Mouse (Mus musculus) hindbrain, embryonic 14.5 days (tissue): ENCODE results near the gene Chn2. TPM values are rescaled to one million over a fixed set of nuclear protein-coding genes. Genes with fewer than 3 reads are reported as not detected.

Experiments
- ATAC-seq: fragments of 200-750 bp; cut with Nextera tagmentation; 2 replicates; pipeline ENCODE4 v1.8.0; 2017; ENCODE audit warnings: moderate number of reproducible peaks, mild to moderate bottlenecking, moderate TSS enrichment, moderate library complexity; ENCODE audit not compliant: low FRiP score
- DNase-seq: peaks from one replicate; pipeline ENCODE4 v3.0.0-alpha.2; 2015; ENCODE audit warnings: low spot score
- H3K27ac ChIP-seq: fragments of 300-500 bp; sonication (generic); 2 replicates; pipeline ENCODE4 v1.5.1; 2014; ENCODE audit warnings: mild to moderate bottlenecking, moderate library complexity
- H3K27me3 ChIP-seq: fragments of 300-500 bp; sonication (generic); 2 replicates; pipeline ENCODE4 v1.6.1; 2014; ENCODE audit warnings: mild to moderate bottlenecking, low read length, mixed read lengths; ENCODE audit not compliant: control insufficient read depth, insufficient read depth
- H3K36me3 ChIP-seq: fragments of 300-500 bp; sonication (generic); replicated peaks from 2 replicates; pipeline ENCODE4 v1.6.1; 2014; ENCODE audit not compliant: control insufficient read depth, insufficient read depth
- H3K4me1 ChIP-seq: fragments of 300-500 bp; sonication (generic); replicated peaks from 2 replicates; pipeline ENCODE4 v1.6.1; 2014; ENCODE audit warnings: antibody characterized with exemption, low read length, mixed read lengths; ENCODE audit not compliant: control insufficient read depth, insufficient read depth
- H3K4me2 ChIP-seq: fragments of 300-500 bp; sonication (generic); replicated peaks from 2 replicates; pipeline ENCODE4 v1.6.1; 2014; ENCODE audit warnings: mild to moderate bottlenecking, moderate library complexity
- H3K4me3 ChIP-seq: fragments of 300-500 bp; sonication (generic); replicated peaks from 2 replicates; pipeline ENCODE4 v1.5.1; 2014; ENCODE audit warnings: mild to moderate bottlenecking, low read length
- H3K9ac ChIP-seq: fragments of 300-500 bp; sonication (generic); 2 replicates; pipeline ENCODE4 v1.6.1; 2014
- H3K9me3 ChIP-seq: fragments of 300-500 bp; sonication (generic); 2 replicates; pipeline ENCODE4 v1.6.1; 2016; ENCODE audit warnings: low read length; ENCODE audit not compliant: control insufficient read depth
- WGBS: fragments of 180-500 bp; shearing (Covaris S2); extraction: QIAGEN DNeasy Blood & Tissue Kit; methylation state at CpG from one replicate; pipeline ENCODE4 v1.1.7; 2014; 5-methylcytosine and 5-hydroxymethylcytosine counted together
- polyA plus RNA-seq: library from polyadenylated mRNA; unstranded; fragments of >200 nt; fragmentation: Nextera tagmentation; extraction: Ambion mirVana; gene quantifications from 2 replicates; pipeline ENCODE4 v1.2.1, GENCODE M21; 2014

Chn2 gene
- polyA plus RNA-seq, 1 experiment from 2014 or later, result 28.3 TPM

GRCm38 (mm10) chr6:54199516-54199915 lies 160.2 kb downstream of the Chn2 start:
- no peaks in the 10 kb centered on the region for H3K36me3 ChIP-seq
- no peak overlapping the region for H3K4me2 ChIP-seq
- H3K4me1 ChIP-seq, result peaks cover 6% of the 10 kb centered on the region; the same call in 1 of the 2 replicates
- no peak overlapping the region for H3K4me3 ChIP-seq
- WGBS, result 31% methylated on average over 4 of the region's 4 CpGs
- no peak overlapping the region for H3K9ac ChIP-seq
- DNase-seq, result no peak
- ATAC-seq, result no peak
- no peaks in the 10 kb centered on the region for H3K27me3 ChIP-seq
- H3K9me3 ChIP-seq, result no peaks in the 10 kb centered on the region
- H3K27ac ChIP-seq, result no peak overlapping the region

- no peaks in the 10 kb centered on the region for H3K27me3 ChIP-seq
- DNase-seq (no peak), ATAC-seq (no peak)
- no peak overlapping the region for H3K4me2 ChIP-seq
- H3K9ac ChIP-seq, result no peak overlapping the region
- 0 out of 2 replicates have a peak, but pooled peaks cover 5% of the 10 kb centered on the region for H3K4me1 ChIP-seq
- H3K9me3 ChIP-seq, result no peaks in the 10 kb centered on the region
- H3K36me3 ChIP-seq, result no peaks in the 10 kb centered on the region
- no peak overlapping the region for H3K27ac ChIP-seq
- H3K4me3 ChIP-seq, result no peak overlapping the region
- WGBS, result 52% methylated on average over 11 of the region's 11 CpGs
Observed at GRCm38 (mm10) chr6:54200031-54200722, 160.8 kb downstream of the Chn2 start.

GRCm38 (mm10) chr6:54202311-54203020 lies 163.1 kb downstream of the Chn2 start:
- Histone ChIP-seq H3K9me3 (no peaks in the 10 kb centered on the region), H3K4me2 (no peak overlapping the region), H3K4me1 (0 out of 2 replicates have a peak, but pooled peaks cover 5% of the 10 kb centered on the region), H3K27ac (no peak overlapping the region), H3K9ac (no peak overlapping the region), H3K4me3 (no peak overlapping the region), H3K36me3 (no peaks in the 10 kb centered on the region), H3K27me3 (no peaks in the 10 kb centered on the region)
- DNase-seq (no peak), ATAC-seq (no peak)
- WGBS, result 85% methylated on average over 7 of the region's 7 CpGs

DNA sequence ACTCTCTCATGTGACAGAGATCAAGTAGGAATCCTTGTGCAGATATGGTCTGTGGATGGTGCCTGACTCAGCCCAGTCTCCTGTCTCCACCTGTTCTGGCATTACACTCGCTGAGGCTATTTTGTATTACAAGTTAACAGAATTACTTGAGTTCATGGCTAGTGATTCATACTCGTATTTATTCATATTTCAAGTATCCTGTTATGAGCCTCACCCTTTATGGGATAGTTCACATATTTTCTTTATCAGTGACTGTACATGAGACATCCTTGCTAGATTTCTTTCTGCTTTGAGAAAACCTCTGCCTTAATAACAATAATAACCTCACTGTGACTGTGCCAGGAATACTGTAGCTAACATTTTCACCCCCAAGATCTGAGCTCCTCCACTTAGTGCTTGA lies 164.0 kb downstream of the Chn2 start:
- no peaks in the 10 kb centered on the region for H3K36me3 ChIP-seq
- no peak overlapping the region for H3K4me2 ChIP-seq
- no peak overlapping the region for H3K27ac ChIP-seq
- no peak overlapping the region for H3K9ac ChIP-seq
- DNase-seq (no peak), ATAC-seq (no peak)
- no peak overlapping the region for H3K4me3 ChIP-seq
- 91% methylated on average over 2 of the region's 2 CpGs for WGBS
- H3K4me1 ChIP-seq, result 0 out of 2 replicates have a peak, but pooled peaks cover 5% of the 10 kb centered on the region
- H3K9me3 ChIP-seq, result no peaks in the 10 kb centered on the region
- no peaks in the 10 kb centered on the region for H3K27me3 ChIP-seq

DNA sequence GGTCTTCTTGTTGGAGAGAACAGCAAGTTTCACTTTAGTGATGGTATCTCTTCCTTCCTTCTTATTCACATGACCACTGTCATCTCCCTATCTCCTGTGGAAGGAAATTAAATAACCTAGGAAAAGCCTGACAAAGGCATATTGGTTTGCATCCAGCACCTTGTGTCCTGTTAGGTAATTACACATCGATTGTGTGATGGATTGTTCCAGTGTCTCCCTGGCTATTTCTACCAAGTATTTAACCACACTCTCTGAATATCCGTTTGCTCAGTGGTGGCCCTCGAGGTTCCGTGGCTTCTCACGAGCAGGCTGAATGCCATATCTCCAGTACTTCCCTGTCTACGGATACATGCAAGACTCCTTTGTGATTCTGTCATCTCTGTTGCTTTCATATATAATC lies 164.6 kb downstream of the Chn2 start:
- no peak overlapping the region for H3K9ac ChIP-seq
- no peaks in the 10 kb centered on the region for H3K36me3 ChIP-seq
- 0 out of 2 replicates have a peak, but pooled peaks cover 5% of the 10 kb centered on the region for H3K4me1 ChIP-seq
- H3K4me2 ChIP-seq, result no peak overlapping the region
- ATAC-seq, result no peak
- no peak for DNase-seq
- H3K27ac ChIP-seq, result no peak overlapping the region
- no peaks in the 10 kb centered on the region for H3K9me3 ChIP-seq
- no peak overlapping the region for H3K4me3 ChIP-seq
- WGBS, result 91% methylated on average over 6 of the region's 6 CpGs
- H3K27me3 ChIP-seq, result no peaks in the 10 kb centered on the region

GRCm38 (mm10) chr6:54204931-54205330 lies 165.6 kb downstream of the Chn2 start:
- Histone ChIP-seq H3K9ac (no peak overlapping the region), H3K4me2 (no peak overlapping the region), H3K4me1 (0 out of 2 replicates have a peak, but pooled peaks cover 4% of the 10 kb centered on the region), H3K27ac (no peak overlapping the region), H3K4me3 (no peak overlapping the region), H3K36me3 (no peaks in the 10 kb centered on the region), H3K9me3 (no peaks in the 10 kb centered on the region), H3K27me3 (no peaks in the 10 kb centered on the region)
- WGBS, result 41% methylated on average over 2 of the region's 2 CpGs
- ATAC-seq (no peak), DNase-seq (no peak)

- ATAC-seq, result no peak
- Histone ChIP-seq H3K4me3 (no peak overlapping the region), H3K4me1 (no peaks in the 10 kb centered on the region), H3K9ac (no peak overlapping the region), H3K9me3 (no peaks in the 10 kb centered on the region), H3K36me3 (no peaks in the 10 kb centered on the region), H3K4me2 (no peak overlapping the region), H3K27me3 (no peaks in the 10 kb centered on the region), H3K27ac (no peak overlapping the region)
- WGBS, result 47% methylated on average over 5 of the region's 5 CpGs
- DNase-seq, result no peak
Observed at GRCm38 (mm10) chr6:54205471-54205870, 166.1 kb downstream of the Chn2 start.

GRCm38 (mm10) chr6:54206221-54206738 lies 166.9 kb downstream of the Chn2 start:
- Histone ChIP-seq H3K9me3 (no peaks in the 10 kb centered on the region), H3K4me1 (no peaks in the 10 kb centered on the region), H3K4me2 (no peak overlapping the region), H3K4me3 (no peak overlapping the region), H3K27ac (no peak overlapping the region), H3K36me3 (no peaks in the 10 kb centered on the region), H3K27me3 (no peaks in the 10 kb centered on the region), H3K9ac (no peak overlapping the region)
- DNase-seq (no peak), ATAC-seq (no peak)
- 37% methylated on average over 6 of the region's 6 CpGs for WGBS

GRCm38 (mm10) chr6:54208786-54209185 lies 169.4 kb downstream of the Chn2 start:
- 82% methylated on average over 8 of the region's 8 CpGs for WGBS
- H3K27me3 ChIP-seq, result no peaks in the 10 kb centered on the region

More at GRCm38 (mm10) chr6:54208786-54209185, 169.4 kb downstream of the Chn2 start:
- ATAC-seq (no peak), DNase-seq (no peak)
- Histone ChIP-seq H3K27ac (no peak overlapping the region), H3K4me2 (no peak overlapping the region), H3K4me3 (no peak overlapping the region), H3K4me1 (no peaks in the 10 kb centered on the region), H3K9me3 (no peaks in the 10 kb centered on the region), H3K36me3 (no peaks in the 10 kb centered on the region), H3K9ac (no peak overlapping the region)
